Mouse (Mus musculus): ENCODE data around the gene Hist2h2aa1.

GRCm38 (mm10) chr3:96197129-96197749 lies 48.1 kb upstream of the Hist2h2aa1 start:
- TF ChIP-seq POLR2A (IDR thresholded peaks at IDR 0.05; ENCODE audit: borderline replicate concordance, insufficient read depth, low read length), result peak; percentile 98
- no peak for TF ChIP-seq CTCF (IDR thresholded peaks at IDR 0.05; ENCODE audit: borderline replicate concordance, insufficient read depth, low read depth, low read length)

All from cerebellum, adult 2 months (tissue).